Mouse (Mus musculus) midbrain, embryonic 15.5 days (tissue): ENCODE data around the gene Wipf2. TPM values are rescaled to one million over a fixed set of nuclear protein-coding genes. Genes with fewer than 3 reads are reported as not detected.
"Not testable (repeated sequence)": the region's sequence is repeated elsewhere in the genome, so short reads cannot be mapped to it uniquely, and the experiment has no call there.

Source experiments
- ATAC-seq: fragments of 200-750 bp; cut with Nextera tagmentation; replicated peaks from 2 replicates; pipeline ENCODE4 v1.8.0; 2017; ENCODE audit warnings: moderate TSS enrichment
- H3K27ac ChIP-seq: fragments of 300-500 bp; sonication (generic); 2 replicates; pipeline ENCODE4 v1.5.1; 2015; ENCODE audit warnings: mild to moderate bottlenecking, inconsistent platforms
- H3K27me3 ChIP-seq: fragments of 300-500 bp; sonication (generic); replicated peaks from 2 replicates; pipeline ENCODE4 v1.6.1; 2015; ENCODE audit warnings: inconsistent platforms
- H3K36me3 ChIP-seq: fragments of 300-500 bp; sonication (generic); replicated peaks from 2 replicates; pipeline ENCODE4 v1.6.1; 2015; ENCODE audit warnings: inconsistent platforms
- H3K4me1 ChIP-seq: fragments of 300-500 bp; sonication (generic); 2 replicates; pipeline ENCODE4 v1.6.1; 2015; ENCODE audit warnings: inconsistent platforms
- H3K4me2 ChIP-seq: fragments of 300-500 bp; sonication (generic); 2 replicates; pipeline ENCODE4 v1.6.1; 2015; ENCODE audit warnings: inconsistent platforms, mild to moderate bottlenecking, moderate library complexity
- H3K4me3 ChIP-seq: fragments of 300-500 bp; sonication (generic); 2 replicates; pipeline ENCODE4 v1.5.1; 2015; ENCODE audit warnings: mild to moderate bottlenecking, inconsistent platforms
- H3K9ac ChIP-seq: fragments of 300-500 bp; sonication (generic); 2 replicates; pipeline ENCODE4 v1.6.1; 2015; ENCODE audit warnings: mild to moderate bottlenecking, inconsistent platforms
- H3K9me3 ChIP-seq: fragments of 300-500 bp; sonication (generic); 2 replicates; pipeline ENCODE4 v1.6.1; 2016; ENCODE audit warnings: inconsistent platforms
- WGBS: fragments of 180-500 bp; shearing (Covaris S2); methylation state at CpG from one replicate; pipeline ENCODE4 v1.1.7; 2015; ENCODE audit warnings: mixed read lengths; 5-methylcytosine and 5-hydroxymethylcytosine counted together
- polyA plus RNA-seq: library from polyadenylated mRNA; unstranded; fragments of >200 nt; fragmentation: Nextera tagmentation; extraction: Ambion mirVana; gene quantifications from 2 replicates; pipeline ENCODE4 v1.2.1, GENCODE M21; 2015

The Wipf2 gene
- polyA plus RNA-seq: 4.9 and 5.3 TPM in 2 replicates

GRCm38 (mm10) chr11:98863028-98863750 is at the start of gene Wipf2:
TSS of gene Wipf2 (plus strand) at chr11:98863638.
- H3K4me1 ChIP-seq: peaks cover 20% of the 10 kb centered on the region
- H3K27me3 ChIP-seq: no peaks in the 10 kb centered on the region
- peaks cover 4% of the 10 kb centered on the region; the same call in 1 of the 2 replicates for H3K36me3 ChIP-seq
- no peaks in the 10 kb centered on the region for H3K9me3 ChIP-seq
- peak within 1 kb of the TSS; percentile 59 for H3K4me3 ChIP-seq
- peak within 1 kb of the TSS; percentile 67 for H3K4me2 ChIP-seq
- peak within 1 kb of the TSS; percentile 64 for H3K9ac ChIP-seq
- H3K27ac ChIP-seq: peak within 1 kb of the TSS; percentile 96
- 7% methylated on average over 37 of the region's 41 CpGs for WGBS
- ATAC-seq: peak; percentile 91

- no peak for ATAC-seq
- H3K27ac ChIP-seq: no peak overlapping the region
- no peak overlapping the region for H3K9ac ChIP-seq
- no peaks in the 10 kb centered on the region for H3K9me3 ChIP-seq
- H3K4me3 ChIP-seq: no peak overlapping the region
- H3K27me3 ChIP-seq: no peaks in the 10 kb centered on the region
- peaks cover 32% of the 10 kb centered on the region for H3K36me3 ChIP-seq
- WGBS: 98% methylated on average over 1 of the region's 1 CpGs
- H3K4me1 ChIP-seq: peaks cover 7% of the 10 kb centered on the region
- H3K4me2 ChIP-seq: no peak overlapping the region
Observed at GRCm38 (mm10) chr11:98816706-98817239, 46.7 kb upstream of the Wipf2 start.

GRCm38 (mm10) chr11:98820968-98821367 is 42.5 kb upstream of the Wipf2 start:
- no peak for ATAC-seq
- Histone ChIP-seq H3K4me3 (no peak overlapping the region), H3K9ac (no peak overlapping the region), H3K9me3 (no peaks in the 10 kb centered on the region), H3K4me2 (no peak overlapping the region), H3K27ac (no peak overlapping the region), H3K4me1 (no peaks in the 10 kb centered on the region), H3K27me3 (no peaks in the 10 kb centered on the region), H3K36me3 (peaks cover 50% of the 10 kb centered on the region)
- WGBS: 94% methylated on average over 5 of the region's 5 CpGs

GRCm38 (mm10) chr11:98826071-98826470 is 37.4 kb upstream of the Wipf2 start:
- H3K4me2 ChIP-seq, H3K4me1 ChIP-seq: not testable (repeated sequence)
- 100% methylated on average over 2 of the region's 2 CpGs for WGBS

GRCm38 (mm10) chr11:98827877-98828276 is 35.6 kb upstream of the Wipf2 start:
- H3K36me3 ChIP-seq: peaks cover 54% of the 10 kb centered on the region
- no peak overlapping the region for H3K4me3 ChIP-seq
- H3K27ac ChIP-seq: no peak overlapping the region
- H3K9ac ChIP-seq: no peak overlapping the region
- H3K4me1 ChIP-seq: no peaks in the 10 kb centered on the region
- ATAC-seq: no peak
- no peaks in the 10 kb centered on the region for H3K27me3 ChIP-seq
- no peaks in the 10 kb centered on the region for H3K9me3 ChIP-seq
- 86% methylated on average over 2 of the region's 2 CpGs for WGBS
- H3K4me2 ChIP-seq: no peak overlapping the region

More at GRCm38 (mm10) chr11:98826071-98826470, 37.4 kb upstream of the Wipf2 start:
- H3K9me3 ChIP-seq, H3K27ac ChIP-seq, H3K4me3 ChIP-seq, H3K9ac ChIP-seq, ATAC-seq, H3K27me3 ChIP-seq: not testable (repeated sequence)
- peaks cover 52% of the 10 kb centered on the region for H3K36me3 ChIP-seq

- 72% methylated on average over 12 of the region's 12 CpGs for WGBS
- Histone ChIP-seq H3K27ac (no peak overlapping the region), H3K9ac (no peak overlapping the region), H3K4me1 (no peaks in the 10 kb centered on the region), H3K4me3 (no peak overlapping the region), H3K9me3 (no peaks in the 10 kb centered on the region), H3K4me2 (no peak overlapping the region), H3K27me3 (no peaks in the 10 kb centered on the region), H3K36me3 (peaks cover 54% of the 10 kb centered on the region)
- ATAC-seq: no peak
Observed at GRCm38 (mm10) chr11:98829091-98829775, 34.2 kb upstream of the Wipf2 start.

- Histone ChIP-seq H3K36me3 (peaks cover 54% of the 10 kb centered on the region), H3K9ac (no peak overlapping the region), H3K4me1 (peaks cover 1% of the 10 kb centered on the region; the same call in 1 of the 2 replicates), H3K27me3 (no peaks in the 10 kb centered on the region), H3K27ac (no peak overlapping the region), H3K4me2 (no peak overlapping the region), H3K4me3 (no peak overlapping the region), H3K9me3 (no peaks in the 10 kb centered on the region)
- WGBS: 83% methylated on average over 4 of the region's 4 CpGs
- no peak for ATAC-seq
Observed at GRCm38 (mm10) chr11:98829875-98830274, 33.6 kb upstream of the Wipf2 start.

- no peaks in the 10 kb centered on the region for H3K9me3 ChIP-seq
- peaks cover 28% of the 10 kb centered on the region for H3K4me1 ChIP-seq
- H3K27ac ChIP-seq: no peak overlapping the region
- H3K27me3 ChIP-seq: no peaks in the 10 kb centered on the region
- H3K9ac ChIP-seq: no peak overlapping the region
- H3K4me3 ChIP-seq: no peak overlapping the region
- H3K36me3 ChIP-seq: peaks cover 26% of the 10 kb centered on the region
- no peak for ATAC-seq
- WGBS: 16% methylated on average over 5 of the region's 5 CpGs
- H3K4me2 ChIP-seq: no peak overlapping the region
Observed at GRCm38 (mm10) chr11:98835296-98835695, 28.1 kb upstream of the Wipf2 start.

GRCm38 (mm10) chr11:98835725-98836124 is 27.7 kb upstream of the Wipf2 start:
- WGBS: 55% methylated on average over 3 of the region's 3 CpGs
- no peak for ATAC-seq
- no peak overlapping the region; the same call in 1 of the 2 replicates for H3K4me2 ChIP-seq
- no peaks in the 10 kb centered on the region for H3K27me3 ChIP-seq
- no peak overlapping the region for H3K4me3 ChIP-seq
- H3K36me3 ChIP-seq: peaks cover 26% of the 10 kb centered on the region
- no peaks in the 10 kb centered on the region for H3K9me3 ChIP-seq
- peaks cover 28% of the 10 kb centered on the region for H3K4me1 ChIP-seq
- no peak overlapping the region for H3K27ac ChIP-seq
- no peak overlapping the region for H3K9ac ChIP-seq

- Histone ChIP-seq H3K9ac (no peak overlapping the region), H3K27ac (no peak overlapping the region), H3K4me3 (peak overlapping the region; percentile 59), H3K4me1 (peaks cover 28% of the 10 kb centered on the region), H3K9me3 (no peaks in the 10 kb centered on the region), H3K27me3 (no peaks in the 10 kb centered on the region), H3K36me3 (peaks cover 24% of the 10 kb centered on the region), H3K4me2 (peak overlapping the region; percentile 85)
- peak; percentile 9; the same call in 1 of the 2 replicates for ATAC-seq
- 39% methylated on average over 7 of the region's 7 CpGs for WGBS
Observed at GRCm38 (mm10) chr11:98836128-98836527, 27.3 kb upstream of the Wipf2 start.

- Histone ChIP-seq H3K9ac (peak within 1 kb of the TSS; percentile 70), H3K4me1 (peaks cover 28% of the 10 kb centered on the region), H3K9me3 (no peaks in the 10 kb centered on the region), H3K27ac (peak within 1 kb of the TSS; percentile 74), H3K4me3 (peak within 1 kb of the TSS; percentile 59), H3K36me3 (peaks cover 19% of the 10 kb centered on the region), H3K4me2 (peak within 1 kb of the TSS; percentile 85), H3K27me3 (no peaks in the 10 kb centered on the region)
- under 1% methylated on average over 43 of the region's 48 CpGs for WGBS
- ATAC-seq: peak; percentile 91
Observed at GRCm38 (mm10) chr11:98836651-98837141, 26.7 kb upstream of the Wipf2 start, which contains the start of gene Rapgefl1. TSS of gene Rapgefl1 (plus strand) at chr11:98836785.

GRCm38 (mm10) chr11:98837231-98837704 is 26.2 kb upstream of the Wipf2 start:
- H3K4me2 ChIP-seq: peak overlapping the region; percentile 85
- WGBS: under 1% methylated on average over 27 of the region's 29 CpGs
- peaks cover 13% of the 10 kb centered on the region for H3K36me3 ChIP-seq
- H3K4me3 ChIP-seq: peak overlapping the region; percentile 59
- H3K27me3 ChIP-seq: no peaks in the 10 kb centered on the region
- no peak overlapping the region for H3K27ac ChIP-seq
- H3K9me3 ChIP-seq: no peaks in the 10 kb centered on the region
- ATAC-seq: peak; percentile 54
- H3K9ac ChIP-seq: peak overlapping the region; percentile 70
- H3K4me1 ChIP-seq: peaks cover 28% of the 10 kb centered on the region
